ENCODE assay signal across 8 mouse cellular contexts in the genomic region with DNA sequence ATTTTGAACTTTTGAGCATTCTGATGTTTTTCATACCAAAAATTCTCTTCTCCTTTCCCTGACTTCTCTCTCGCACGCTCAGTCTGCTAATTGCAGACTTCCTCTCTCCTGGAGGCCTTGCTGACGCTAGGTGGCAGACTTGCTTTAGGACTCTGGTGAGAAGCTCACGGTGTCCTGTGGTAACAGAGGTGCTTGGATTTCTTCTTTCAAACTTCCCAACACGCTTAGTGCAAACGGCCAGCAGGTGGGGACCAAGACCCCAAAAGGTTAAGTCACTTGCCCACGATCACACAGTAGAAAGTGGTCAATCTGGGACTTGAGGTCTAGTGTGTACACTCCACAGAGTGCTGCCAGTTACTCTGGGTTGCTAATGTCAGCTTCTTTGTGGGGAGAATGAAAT. TPM values are rescaled to one million over a fixed set of nuclear protein-coding genes. Genes with fewer than 3 reads are reported as not detected.
DNase-seq lines count a peak whose midpoint lies in the region; ATAC-seq and TF ChIP-seq lines count a peak whose summit lies in the region.

No protein-coding gene starts in this region.

- H3K27ac ChIP-seq in CH12.LX (ENCODE audit: insufficient read depth, low read depth): no peak overlapping the region
- no peak overlapping the region for H3K27ac ChIP-seq in forebrain, embryonic 11.5 days (ENCODE audit: low read depth, low read length)
- no peak overlapping the region for H3K27ac ChIP-seq in hindbrain, postnatal 0 days

- peak; percentile 72 for DNase-seq in CH12.LX (ENCODE audit: extremely low read depth)
- peak; percentile 52 for DNase-seq in adrenal gland, postnatal 25 days
- DNase-seq in forebrain, embryonic 11.5 days (ENCODE audit: low spot score): peak; percentile 81
- DNase-seq in hindbrain, postnatal 0 days (ENCODE audit: low spot score): peak; percentile 93
- DNase-seq in left cerebral cortex, adult 18-20 months (ENCODE audit: low spot score in 2 of 2): peak; percentile 76 to 79
- DNase-seq in mesoderm, embryonic 11.5 days (ENCODE audit: low read depth, low spot score): peak; percentile 74
- DNase-seq in right cerebral cortex, postnatal 36 days (ENCODE audit: low spot score in 2 of 2): peak; percentile 40 to 50
- peak; percentile 67 for DNase-seq in urinary bladder, postnatal 25 days (ENCODE audit: low spot score)

- peak; percentile 69; the same call in 1 of the 2 replicates for ATAC-seq in forebrain, embryonic 11.5 days (replicated peaks; ENCODE audit: low FRiP score)
- ATAC-seq in hindbrain, postnatal 0 days: peak; percentile 79

- H3K79me2 ChIP-seq in CH12.LX (replicated peaks; ENCODE audit: control insufficient read depth, extremely low read depth, insufficient read depth, poor library complexity, severe bottlenecking): 0 out of 2 replicates have a peak, but pooled peaks cover 2% of the 10 kb centered on the region

- H3K27me3 ChIP-seq in CH12.LX (replicated peaks): no peaks in the 10 kb centered on the region
- no peaks in the 10 kb centered on the region for H3K27me3 ChIP-seq in forebrain, embryonic 11.5 days (ENCODE audit: control insufficient read depth, insufficient read depth, low read length)
- no peaks in the 10 kb centered on the region for H3K27me3 ChIP-seq in hindbrain, postnatal 0 days (ENCODE audit: insufficient read depth, low read length)

- no peak overlapping the region for H3K9ac ChIP-seq in CH12.LX (ENCODE audit: insufficient read depth, low read depth)
- H3K9ac ChIP-seq in forebrain, embryonic 11.5 days (ENCODE audit: low read length): no peak overlapping the region
- no peak overlapping the region for H3K9ac ChIP-seq in hindbrain, postnatal 0 days (replicated peaks; ENCODE audit: low read length)

- peak; percentile 67 for TF ChIP-seq RAD21 in CH12.LX (IDR thresholded peaks at IDR 0.05; ENCODE audit: low read depth, low read length)

- peaks cover 55 to 90% of the 10 kb centered on the region in 2 experiments for H3K36me3 ChIP-seq in CH12.LX (replicated peaks in 1 of 2; ENCODE audit: control insufficient read depth in 1 of 2, insufficient read depth in 1 of 2, low read length in 1 of 2)
- no peaks in the 10 kb centered on the region; the same call in 1 of the 2 replicates for H3K36me3 ChIP-seq in forebrain, embryonic 11.5 days (ENCODE audit: control insufficient read depth, insufficient read depth, low read length)
- peaks cover 14% of the 10 kb centered on the region for H3K36me3 ChIP-seq in hindbrain, postnatal 0 days (ENCODE audit: insufficient read depth, low read length)

- WGBS in forebrain, embryonic 11.5 days: 13% methylated on average over 7 of the region's 7 CpGs
- 5% methylated on average over 7 of the region's 7 CpGs for WGBS in hindbrain, postnatal 0 days

- dilution Hi-C loops in CH12.LX (cut with MboI; ENCODE audit: extremely low pct_ligation_motif_present, extremely low pct_unique_long_range_greater_than_20kb, low sequenced_read_pairs): no loop called here

- TF ChIP-seq CTCF in CH12.LX (conservative IDR thresholded peaks at IDR 0.05 in 1 of 2, IDR thresholded peaks at IDR 0.05 in 1 of 2; ENCODE audit: low read depth in 2 of 2, low read length in 2 of 2): peak; percentile 50 to 83
- peak; percentile 88 for TF ChIP-seq CTCF in hindbrain, postnatal 0 days (IDR thresholded peaks at IDR 0.05; ENCODE audit: low read depth)

- H3K9me3 ChIP-seq in CH12.LX (replicated peaks; ENCODE audit: low read length): no peaks in the 10 kb centered on the region
- no peaks in the 10 kb centered on the region for H3K9me3 ChIP-seq in forebrain, embryonic 11.5 days (ENCODE audit: control insufficient read depth, low read length)
- H3K9me3 ChIP-seq in hindbrain, postnatal 0 days (ENCODE audit: low read length): no peaks in the 10 kb centered on the region

- H3K4me3 ChIP-seq in CH12.LX (replicated peaks in 1 of 3; ENCODE audit: low read depth in 2 of 3, low read length in 2 of 3, poor library complexity in 1 of 3): no peak overlapping the region
- H3K4me3 ChIP-seq in forebrain, embryonic 11.5 days (ENCODE audit: low read depth, low read length): no peak overlapping the region
- H3K4me3 ChIP-seq in hindbrain, postnatal 0 days (ENCODE audit: low read length): no peak overlapping the region

- no peak overlapping the region for H3K4me2 ChIP-seq in CH12.LX (ENCODE audit: insufficient read depth, low read depth, poor library complexity, severe bottlenecking)
- H3K4me2 ChIP-seq in forebrain, embryonic 11.5 days (ENCODE audit: low read depth, low read length, severe bottlenecking): no peak overlapping the region
- H3K4me2 ChIP-seq in hindbrain, postnatal 0 days (ENCODE audit: low read depth, low read length): no peak overlapping the region

- in situ Hi-C loops in CH12.LX (cut with MboI; ENCODE audit: low pct_ligation_motif_present, low pct_unique_long_range_greater_than_20kb, low sequenced_read_pairs): no loop called here

- no peak for TF ChIP-seq POLR2A in CH12.LX (IDR thresholded peaks at IDR 0.05; ENCODE audit: low read depth, low read length)

- peaks cover 0 to 14% of the 10 kb centered on the region in 2 experiments; a peak in 1 of 4 replicates for H3K4me1 ChIP-seq in CH12.LX (ENCODE audit: control insufficient read depth in 1 of 2, insufficient read depth in 2 of 2)
- no peaks in the 10 kb centered on the region for H3K4me1 ChIP-seq in forebrain, embryonic 11.5 days (replicated peaks; ENCODE audit: control insufficient read depth, insufficient read depth, low read length)
- H3K4me1 ChIP-seq in hindbrain, postnatal 0 days (ENCODE audit: insufficient read depth, low read length): no peaks in the 10 kb centered on the region

- TF ChIP-seq EP300 in CH12.LX (IDR thresholded peaks at IDR 0.05; ENCODE audit: low read length): no peak

TF ChIP-seq in CH12.LX, 34 proteins besides CTCF, POLR2A, EP300 and RAD21:
- TF ChIP-seq JUN (IDR thresholded peaks at IDR 0.05; ENCODE audit: insufficient read depth, low read depth, low read length) (no peak), SMC3 (IDR thresholded peaks at IDR 0.05; ENCODE audit: low read depth, low read length) (peak; percentile 67), RCOR1 (conservative IDR thresholded peaks at IDR 0.05; ENCODE audit: low read depth, low read length) (no peak), USF1 (IDR thresholded peaks at IDR 0.05; ENCODE audit: low read depth, low read length) (no peak), ZKSCAN1 (IDR thresholded peaks at IDR 0.05; ENCODE audit: borderline replicate concordance, low read depth, low read length) (no peak), PAX5 (IDR thresholded peaks at IDR 0.05; ENCODE audit: low read length) (no peak), NRF1 (IDR thresholded peaks at IDR 0.05; ENCODE audit: low read depth, low read length) (no peak)

RNA-seq across cellular contexts. Expression of a gene that starts 13.9 kb away (rescaled TPM):
- total RNA-seq in CH12.LX (2012; rRNA removed) (16.6 and 18.0 TPM in 2 replicates), CH12.LX (2014; rRNA removed) (20.1 and 20.5 TPM in 2 replicates)
- polyA plus RNA-seq in CH12.LX (2012; ENCODE audit: insufficient read length, low read depth): 15.5 and 15.8 TPM in 2 replicates
- 14.4 and 15.9 TPM in 2 replicates for total RNA-seq in adrenal gland, postnatal 25 days (2021)
- 13.3 and 15.0 TPM in 2 replicates for polyA plus RNA-seq in forebrain, embryonic 11.5 days (2014; fragmentation: Nextera tagmentation; extraction: Ambion mirVana)
- total RNA-seq in hindbrain, postnatal 0 days (2014; rRNA removed): 10.0 and 11.5 TPM in 2 replicates
- 11.1 and 11.8 TPM in 2 replicates for polyA plus RNA-seq in hindbrain, postnatal 0 days (2015; fragmentation: Nextera tagmentation; extraction: Ambion mirVana)
- 10 to 100 TPM; 13.6 TPM for total RNA-seq in left cerebral cortex, adult 18-20 months (2021)

RNA-seq across cellular contexts. Expression of a gene that starts 32.8 kb away (rescaled TPM):
- 27.2 and 29.8 TPM in 2 replicates for total RNA-seq in CH12.LX (2012; rRNA removed)
- total RNA-seq in CH12.LX (2014; rRNA removed): 43.3 and 44.3 TPM in 2 replicates
- polyA plus RNA-seq in CH12.LX (2012; ENCODE audit: insufficient read length, low read depth): 42.4 and 50.0 TPM in 2 replicates
- 43.0 and 49.6 TPM in 2 replicates for total RNA-seq in adrenal gland, postnatal 25 days (2021)
- polyA plus RNA-seq in forebrain, embryonic 11.5 days (2014; fragmentation: Nextera tagmentation; extraction: Ambion mirVana): 73.7 and 75.0 TPM in 2 replicates
- total RNA-seq in hindbrain, postnatal 0 days (2014; rRNA removed): 116 and 127 TPM in 2 replicates
- 113 and 116 TPM in 2 replicates for polyA plus RNA-seq in hindbrain, postnatal 0 days (2015; fragmentation: Nextera tagmentation; extraction: Ambion mirVana)
- total RNA-seq in left cerebral cortex, adult 18-20 months (2021): 100 to 1,000 TPM; 188 to 192 TPM
